Mouse (Mus musculus): ENCODE results near the gene Dock7.

- TF ChIP-seq POLR2A (IDR thresholded peaks at IDR 0.05; ENCODE audit: borderline replicate concordance, low read depth, low read length) (no peak), CTCF (IDR thresholded peaks at IDR 0.05; ENCODE audit: low read depth, low read length) (no peak)
Measured at GRCm38 (mm10) chr4:98975741-98976140, 145.0 kb downstream of the Dock7 start.

Data from bone marrow macrophage, adult 2 months (primary cell).